Mouse (Mus musculus): ENCODE measurements around the gene Chchd6. TPM values are rescaled to one million over a fixed set of nuclear protein-coding genes. Genes with fewer than 3 reads are reported as not detected.

Gene Chchd6
- polyA plus RNA-seq, 1 experiment from 2014 or later: 55.0 TPM

DNA sequence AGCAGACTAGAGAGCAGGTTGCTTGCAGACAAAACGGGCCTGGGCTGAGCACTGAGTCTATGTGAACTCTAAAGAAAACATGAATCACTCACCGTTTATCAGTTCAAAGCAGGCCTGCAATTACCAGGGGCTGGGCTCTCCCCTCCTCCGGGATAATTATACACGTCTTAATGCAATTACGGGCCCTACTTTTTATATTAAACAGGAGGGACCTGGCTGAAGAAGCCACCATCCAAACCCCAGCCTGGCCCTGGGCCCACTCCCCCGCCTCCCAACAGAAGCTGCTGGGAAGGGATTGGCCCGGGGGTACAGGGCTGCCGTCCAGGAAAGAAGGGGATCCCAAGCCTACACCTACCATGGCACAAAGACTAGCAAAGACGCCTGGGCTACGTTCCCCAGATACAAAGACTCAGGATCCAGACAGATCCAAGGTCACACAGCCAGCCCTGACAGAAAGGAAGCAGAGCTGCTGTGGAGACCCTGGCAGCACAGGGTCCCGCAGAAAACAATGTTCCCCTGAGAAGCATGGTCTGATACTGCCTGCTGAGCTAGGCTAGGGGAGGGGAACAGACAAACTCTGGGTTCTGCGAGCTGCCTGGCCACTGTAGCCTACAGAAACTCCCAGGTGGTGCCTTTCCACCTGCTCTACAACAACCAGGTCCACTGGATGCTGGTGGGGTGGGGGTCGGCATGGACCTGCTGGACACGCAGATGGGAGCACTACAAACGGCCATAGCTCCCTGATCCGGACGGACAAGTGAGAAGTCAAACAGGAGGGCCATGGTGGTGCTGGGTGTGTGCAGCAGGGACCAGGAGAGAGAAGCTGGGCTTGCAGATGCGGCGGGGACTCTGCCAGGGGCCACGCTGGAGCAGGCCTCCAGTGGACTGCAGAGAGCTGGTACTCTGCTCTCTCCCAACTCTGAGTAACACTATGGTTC, 235.4 kb downstream of the Chchd6 start:
- peaks cover 22% of the 10 kb centered on the region for H3K36me3 ChIP-seq
- peaks cover 42% of the 10 kb centered on the region for H3K4me1 ChIP-seq
- H3K27ac ChIP-seq: peak overlapping the region; percentile 29; the same call in 1 of the 2 replicates
- WGBS: 49% methylated on average over 20 of the region's 20 CpGs
- H3K27me3 ChIP-seq: peaks cover 9% of the 10 kb centered on the region; the same call in 1 of the 2 replicates
- peak overlapping the region; percentile 99 for H3K9ac ChIP-seq
- ATAC-seq (ENCODE audit: low FRiP score, low read depth): no peak
- H3K4me2 ChIP-seq (replicated peaks): peak overlapping the region; percentile 95
- no peaks in the 10 kb centered on the region for H3K9me3 ChIP-seq
- H3K4me3 ChIP-seq: peak overlapping the region; percentile 98

DNA sequence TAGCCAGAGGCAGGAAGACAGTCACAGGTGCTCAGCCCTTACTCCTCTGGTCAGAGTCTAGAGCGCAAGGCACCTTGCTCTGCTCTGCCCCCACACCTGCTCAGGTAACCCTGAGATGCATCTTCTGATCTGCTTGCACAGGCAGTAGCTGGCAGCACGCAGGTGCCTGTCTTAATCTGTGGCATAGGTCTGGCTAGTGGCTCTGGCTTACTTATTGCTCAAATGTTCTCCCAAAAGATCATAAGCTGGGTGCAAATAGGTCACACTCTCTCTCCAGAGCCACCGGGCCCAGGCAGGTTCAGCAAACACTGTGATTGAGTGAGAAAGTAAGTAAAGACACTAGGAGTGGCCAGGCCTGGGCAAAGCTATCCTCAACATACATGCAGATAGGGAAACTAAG, 236.3 kb downstream of the Chchd6 start:
- Histone ChIP-seq H3K4me1 (peaks cover 49% of the 10 kb centered on the region), H3K36me3 (peaks cover 30% of the 10 kb centered on the region), H3K27me3 (peaks cover 9% of the 10 kb centered on the region; the same call in 1 of the 2 replicates), H3K9ac (no peak overlapping the region), H3K4me2 (replicated peaks) (peak overlapping the region; percentile 95; the same call in 1 of the 2 replicates), H3K27ac (no peak overlapping the region), H3K4me3 (no peak overlapping the region), H3K9me3 (no peaks in the 10 kb centered on the region)
- WGBS: 85% methylated on average over 3 of the region's 3 CpGs
- ATAC-seq (ENCODE audit: low FRiP score, low read depth): no peak

DNA sequence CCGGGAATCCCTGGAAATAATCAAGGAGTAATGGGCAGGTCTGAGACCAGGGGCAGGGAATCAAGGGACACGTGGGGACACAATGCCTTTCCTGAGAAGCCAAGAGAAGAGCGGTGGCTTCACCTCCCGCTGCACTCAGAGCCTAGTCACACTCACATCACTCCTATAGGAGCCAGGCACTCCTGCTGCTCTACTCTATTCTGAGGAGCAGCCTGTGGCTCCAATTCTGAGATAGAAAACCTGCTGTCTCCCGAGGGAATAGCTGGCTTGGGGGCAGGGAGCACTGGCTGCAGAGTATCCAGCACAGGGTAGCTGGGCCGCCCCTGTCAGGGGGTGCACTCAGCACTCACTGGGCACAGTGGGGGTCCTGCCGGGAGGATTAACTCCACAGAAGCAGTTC, 239.8 kb downstream of the Chchd6 start:
- Histone ChIP-seq H3K4me2 (replicated peaks) (no peak overlapping the region), H3K36me3 (peaks cover 62% of the 10 kb centered on the region), H3K9ac (no peak overlapping the region), H3K4me3 (no peak overlapping the region), H3K27me3 (no peaks in the 10 kb centered on the region), H3K27ac (no peak overlapping the region), H3K9me3 (no peaks in the 10 kb centered on the region), H3K4me1 (peaks cover 73% of the 10 kb centered on the region)
- no peak for ATAC-seq (ENCODE audit: low FRiP score, low read depth)
- 50% methylated on average over 7 of the region's 7 CpGs for WGBS

DNA sequence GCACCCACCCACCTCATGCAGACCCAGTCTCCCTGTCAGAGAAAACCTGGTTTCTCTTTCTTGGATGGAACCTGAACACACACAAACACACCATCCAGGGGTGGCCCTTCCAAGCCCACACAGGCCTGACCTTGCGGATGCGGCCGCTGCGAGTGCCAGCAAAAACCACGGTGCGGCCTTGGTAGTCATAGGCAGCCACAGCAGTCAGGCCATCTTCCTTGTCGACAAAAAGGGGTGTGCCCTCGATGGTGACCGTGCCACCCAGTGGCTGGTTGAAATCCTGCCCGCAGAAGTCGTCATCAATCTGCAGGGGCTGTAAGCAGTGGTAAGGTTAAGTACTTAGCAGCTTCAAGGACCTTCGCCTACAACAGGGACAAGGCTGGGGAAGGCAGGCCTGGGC, 240.7 kb downstream of the Chchd6 start:
- no peak overlapping the region for H3K27ac ChIP-seq
- ATAC-seq (ENCODE audit: low FRiP score, low read depth): no peak
- H3K4me2 ChIP-seq (replicated peaks): no peak overlapping the region
- H3K9me3 ChIP-seq: no peaks in the 10 kb centered on the region
- H3K9ac ChIP-seq: no peak overlapping the region
- H3K4me1 ChIP-seq: peaks cover 73% of the 10 kb centered on the region
- 88% methylated on average over 12 of the region's 12 CpGs for WGBS
- peaks cover 70% of the 10 kb centered on the region for H3K36me3 ChIP-seq
- H3K4me3 ChIP-seq: no peak overlapping the region
- H3K27me3 ChIP-seq: no peaks in the 10 kb centered on the region

DNA sequence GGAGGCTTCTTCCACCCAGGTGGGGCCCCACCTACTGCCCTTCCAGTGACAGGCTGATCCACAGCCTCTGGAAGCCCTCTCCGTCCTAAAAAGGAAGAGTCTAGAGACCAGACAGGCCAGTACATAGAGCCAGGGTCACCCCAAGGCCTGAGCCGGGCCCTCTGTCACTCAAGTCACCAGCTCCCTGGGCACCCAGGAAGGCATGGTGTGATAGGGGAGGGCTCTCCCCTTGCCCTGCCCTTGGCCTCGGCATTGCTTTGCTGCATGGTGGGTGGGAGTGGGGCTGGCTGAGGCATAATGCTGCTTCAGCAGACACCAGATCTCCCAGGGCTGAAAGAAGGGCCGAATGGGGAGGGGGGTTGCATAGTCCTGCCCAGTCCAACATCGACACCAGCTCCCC, 241.4 kb downstream of the Chchd6 start:
- Histone ChIP-seq H3K36me3 (peaks cover 77% of the 10 kb centered on the region), H3K27me3 (no peaks in the 10 kb centered on the region), H3K4me3 (no peak overlapping the region), H3K9me3 (no peaks in the 10 kb centered on the region), H3K9ac (0 out of 2 replicates have a peak overlapping the region, but pooled peaks have one; percentile 13), H3K4me2 (replicated peaks) (no peak overlapping the region), H3K4me1 (peaks cover 66% of the 10 kb centered on the region), H3K27ac (no peak overlapping the region; the same call in 1 of the 2 replicates)
- WGBS: 82% methylated on average over 5 of the region's 5 CpGs
- ATAC-seq (ENCODE audit: low FRiP score, low read depth): no peak

DNA sequence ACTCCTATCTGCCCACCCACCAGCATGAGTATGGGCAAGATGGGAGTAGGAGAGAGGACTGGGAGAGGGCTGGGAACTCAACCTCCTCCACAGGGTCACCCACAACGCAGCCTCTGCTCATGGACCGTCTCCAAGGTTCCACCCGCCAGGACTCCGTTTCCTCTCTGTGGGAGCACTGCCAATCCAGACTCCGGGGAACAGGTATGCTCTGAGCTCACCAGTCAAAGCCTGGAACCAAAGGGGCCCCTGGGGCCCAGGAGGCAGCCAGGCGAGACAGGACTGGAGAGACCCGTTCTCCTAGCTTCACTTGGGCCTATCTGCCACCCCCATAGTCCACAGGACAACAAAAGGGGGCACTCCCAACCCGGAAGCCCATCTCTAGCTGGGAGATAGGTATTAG, 242.4 kb downstream of the Chchd6 start:
- Histone ChIP-seq H3K9me3 (no peaks in the 10 kb centered on the region), H3K36me3 (peaks cover 86% of the 10 kb centered on the region), H3K4me2 (replicated peaks) (no peak overlapping the region), H3K4me3 (no peak overlapping the region), H3K27me3 (no peaks in the 10 kb centered on the region), H3K9ac (0 out of 2 replicates have a peak overlapping the region, but pooled peaks have one; percentile 6), H3K4me1 (peaks cover 59% of the 10 kb centered on the region), H3K27ac (peak overlapping the region; percentile 91; the same call in 1 of the 2 replicates)
- 71% methylated on average over 8 of the region's 8 CpGs for WGBS
- no peak for ATAC-seq (ENCODE audit: low FRiP score, low read depth)

DNA sequence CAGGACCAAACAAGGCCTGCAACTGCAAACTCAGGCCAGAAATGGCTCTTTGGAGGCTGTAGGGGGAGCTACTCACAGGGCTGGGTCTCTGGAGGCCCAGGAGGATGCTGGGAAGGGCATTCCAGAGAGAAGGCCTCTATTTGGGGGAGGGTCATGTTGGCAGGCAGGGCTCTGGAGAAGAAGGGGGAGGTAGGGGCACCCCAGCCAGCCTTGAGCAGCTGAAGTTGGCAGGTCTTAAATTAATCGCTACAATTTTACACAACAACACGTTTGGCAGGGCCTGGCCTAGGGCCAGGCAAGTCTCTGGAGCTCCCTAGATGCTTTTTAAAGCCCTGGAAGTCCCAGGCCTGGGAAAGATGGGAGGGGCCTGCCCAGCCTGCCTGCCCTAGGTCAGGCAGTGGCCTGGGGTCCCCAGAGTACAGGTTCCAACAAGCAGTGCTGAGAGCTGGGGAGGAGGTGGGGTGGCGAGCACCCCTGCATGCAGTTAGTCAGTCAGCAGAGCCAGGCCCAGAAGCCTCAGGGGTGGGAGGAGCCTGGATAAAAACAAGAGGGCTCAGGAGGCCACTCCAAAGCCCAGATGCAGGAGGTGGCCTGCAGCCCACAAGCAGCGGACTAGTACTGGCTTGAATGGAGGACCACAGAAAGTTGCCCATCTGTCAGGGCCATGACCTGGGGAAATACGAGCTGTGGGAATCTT, 243.9 kb downstream of the Chchd6 start:
- peak; percentile 80 for ATAC-seq (ENCODE audit: low FRiP score, low read depth)
- H3K4me3 ChIP-seq: no peak overlapping the region
- peak overlapping the region; percentile 91 for H3K27ac ChIP-seq
- H3K27me3 ChIP-seq: no peaks in the 10 kb centered on the region
- H3K4me2 ChIP-seq (replicated peaks): peak overlapping the region; percentile 27
- no peaks in the 10 kb centered on the region for H3K9me3 ChIP-seq
- WGBS: 8% methylated on average over 5 of the region's 5 CpGs
- peak overlapping the region; percentile 14; the same call in 1 of the 2 replicates for H3K9ac ChIP-seq
- peaks cover 59% of the 10 kb centered on the region for H3K4me1 ChIP-seq
- peaks cover 93% of the 10 kb centered on the region for H3K36me3 ChIP-seq

DNA sequence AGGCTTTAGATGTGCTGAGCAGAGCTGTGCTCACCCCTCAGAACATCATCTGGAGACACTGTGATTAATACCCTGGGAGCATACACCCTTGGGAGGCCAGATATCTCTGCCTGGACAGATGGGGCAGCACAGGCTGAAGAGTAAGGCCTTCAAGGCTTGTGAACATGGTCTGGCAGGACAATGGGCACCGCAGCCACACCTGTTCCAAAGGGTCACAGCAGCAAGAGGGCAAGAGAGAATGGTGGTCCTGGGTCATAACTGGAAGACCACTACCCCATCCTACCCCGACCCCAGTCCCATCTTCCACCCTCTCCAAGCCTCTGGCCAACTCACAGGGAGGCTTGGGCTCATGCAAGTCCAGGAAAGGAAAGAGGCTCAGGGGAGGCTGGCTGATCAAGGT, 244.9 kb downstream of the Chchd6 start:
- H3K36me3 ChIP-seq: peaks cover 86% of the 10 kb centered on the region
- no peaks in the 10 kb centered on the region for H3K27me3 ChIP-seq
- no peak overlapping the region for H3K4me3 ChIP-seq
- 92% methylated on average over 2 of the region's 2 CpGs for WGBS
- peaks cover 65% of the 10 kb centered on the region for H3K4me1 ChIP-seq
- peak overlapping the region; percentile 91; the same call in 1 of the 2 replicates for H3K27ac ChIP-seq
- ATAC-seq (ENCODE audit: low FRiP score, low read depth): no peak
- no peak overlapping the region for H3K4me2 ChIP-seq (replicated peaks)
- H3K9me3 ChIP-seq: no peaks in the 10 kb centered on the region
- H3K9ac ChIP-seq: 0 out of 2 replicates have a peak overlapping the region, but pooled peaks have one; percentile 4

DNA sequence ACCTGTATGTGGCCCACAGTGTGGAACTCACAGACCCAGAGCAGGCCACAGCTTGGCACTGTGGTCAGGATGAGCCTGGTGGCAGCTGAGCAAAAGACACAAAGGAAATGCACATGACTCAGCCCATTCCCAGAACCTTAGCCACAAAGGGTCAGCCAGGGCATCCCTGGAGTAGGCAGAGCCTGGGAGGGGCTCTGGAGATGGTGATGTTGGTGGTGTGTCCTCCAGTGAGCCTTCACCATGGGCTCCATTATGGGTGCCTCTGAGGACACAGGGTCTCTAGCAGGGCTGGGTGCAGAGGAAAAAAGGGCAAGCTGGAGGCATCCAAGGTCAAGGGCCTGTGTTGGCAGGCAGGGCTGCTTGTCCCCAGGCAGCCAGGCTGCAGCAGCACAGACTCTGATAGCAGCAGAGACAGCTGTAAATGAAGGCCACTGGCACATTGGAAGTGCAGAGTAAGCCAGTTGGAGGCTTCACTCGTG, 245.4 kb downstream of the Chchd6 start:
- no peak overlapping the region; the same call in 1 of the 2 replicates for H3K27ac ChIP-seq
- H3K27me3 ChIP-seq: no peaks in the 10 kb centered on the region
- no peak overlapping the region for H3K9ac ChIP-seq
- H3K4me3 ChIP-seq: no peak overlapping the region
- 76% methylated on average over 1 of the region's 1 CpGs for WGBS
- no peaks in the 10 kb centered on the region for H3K9me3 ChIP-seq
- peaks cover 84% of the 10 kb centered on the region for H3K36me3 ChIP-seq
- no peak overlapping the region for H3K4me2 ChIP-seq (replicated peaks)
- peaks cover 67% of the 10 kb centered on the region for H3K4me1 ChIP-seq
- ATAC-seq (ENCODE audit: low FRiP score, low read depth): no peak

DNA sequence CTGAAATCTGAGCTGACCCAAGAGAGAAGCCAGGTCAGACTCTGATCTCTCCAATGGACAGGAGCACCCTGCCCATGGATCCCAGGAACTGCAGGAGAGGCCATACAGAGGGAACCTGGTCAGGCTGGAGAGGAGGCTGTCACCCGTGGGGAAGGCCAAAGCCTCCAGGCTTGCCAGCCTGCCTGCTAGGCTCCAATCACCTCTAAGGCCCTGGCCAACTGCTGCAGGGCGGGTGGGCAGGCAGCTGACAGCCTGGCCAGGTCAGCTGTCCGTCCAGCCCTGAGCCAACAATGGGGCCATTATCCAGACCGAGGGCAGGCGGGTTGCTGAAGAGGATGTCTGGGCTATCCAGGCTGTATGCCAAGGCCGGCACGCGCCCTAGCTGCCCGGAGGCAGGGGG, 247.1 kb downstream of the Chchd6 start:
- H3K36me3 ChIP-seq: peaks cover 75% of the 10 kb centered on the region
- H3K27ac ChIP-seq: 0 out of 2 replicates have a peak overlapping the region, but pooled peaks have one; percentile 22

DNA sequence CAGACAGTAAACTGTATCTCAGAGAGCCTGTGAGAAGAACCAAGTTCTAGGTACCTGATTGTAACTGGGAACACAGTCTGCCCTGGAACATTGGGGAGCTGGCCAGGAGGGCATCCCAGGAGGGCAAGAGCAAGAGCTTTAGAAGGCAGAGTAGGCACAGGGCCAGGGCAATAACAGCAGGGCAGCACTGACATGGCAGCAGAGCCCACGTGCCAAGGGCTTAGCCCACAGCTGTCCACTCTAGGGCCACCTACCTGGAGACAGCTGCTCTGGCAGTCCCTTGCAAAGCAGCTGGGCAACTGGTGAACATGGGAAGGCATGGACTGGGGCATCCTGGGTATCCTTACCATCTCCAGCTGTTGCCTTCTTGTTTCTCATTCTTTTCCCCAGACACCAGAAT, 247.7 kb downstream of the Chchd6 start:
- H3K4me1 ChIP-seq: peaks cover 60% of the 10 kb centered on the region
- 50% methylated on average over 1 of the region's 1 CpGs for WGBS
- H3K36me3 ChIP-seq: peaks cover 75% of the 10 kb centered on the region
- no peak overlapping the region for H3K4me2 ChIP-seq (replicated peaks)
- H3K27me3 ChIP-seq: no peaks in the 10 kb centered on the region
- no peak for ATAC-seq (ENCODE audit: low FRiP score, low read depth)
- H3K9ac ChIP-seq: no peak overlapping the region
- no peaks in the 10 kb centered on the region for H3K9me3 ChIP-seq
- H3K27ac ChIP-seq: no peak overlapping the region
- no peak overlapping the region for H3K4me3 ChIP-seq

More for the DNA sequence above, 247.1 kb downstream of the Chchd6 start:
- no peak for ATAC-seq (ENCODE audit: low FRiP score, low read depth)
- H3K4me2 ChIP-seq (replicated peaks): no peak overlapping the region
- H3K9ac ChIP-seq: no peak overlapping the region
- WGBS: 89% methylated on average over 9 of the region's 9 CpGs
- H3K27me3 ChIP-seq: no peaks in the 10 kb centered on the region
- H3K4me1 ChIP-seq: peaks cover 66% of the 10 kb centered on the region
- H3K4me3 ChIP-seq: no peak overlapping the region
- no peaks in the 10 kb centered on the region for H3K9me3 ChIP-seq

DNA sequence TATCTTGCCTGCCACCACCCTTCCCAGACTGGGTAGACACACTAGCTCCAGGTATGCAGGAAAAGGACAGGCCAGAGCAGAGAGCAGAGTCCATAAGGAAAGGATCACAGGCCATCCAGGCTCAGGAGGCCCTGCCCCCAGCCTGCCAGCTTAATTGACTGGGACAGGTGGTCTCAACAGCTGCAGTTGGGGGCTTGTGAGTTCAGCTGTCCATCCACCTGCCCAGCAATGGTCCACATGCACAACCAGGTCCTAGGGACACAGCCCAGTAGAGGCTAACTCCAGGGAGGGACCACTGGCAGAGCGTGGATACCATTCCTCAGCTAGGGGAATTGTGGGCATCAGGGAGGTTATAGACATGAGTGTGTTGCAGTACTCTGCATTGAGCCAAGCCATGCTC, 249.6 kb downstream of the Chchd6 start:
- Histone ChIP-seq H3K4me1 (peaks cover 41% of the 10 kb centered on the region), H3K9ac (peak overlapping the region; percentile 20; the same call in 1 of the 2 replicates), H3K27me3 (no peaks in the 10 kb centered on the region), H3K4me2 (replicated peaks) (peak overlapping the region; percentile 17; the same call in 1 of the 2 replicates), H3K36me3 (peaks cover 79% of the 10 kb centered on the region), H3K27ac (peak overlapping the region; percentile 94), H3K4me3 (no peak overlapping the region), H3K9me3 (no peaks in the 10 kb centered on the region)
- peak; percentile 17; the same call in 1 of the 2 replicates for ATAC-seq (ENCODE audit: low FRiP score, low read depth)
- WGBS: 79% methylated on average over 1 of the region's 1 CpGs
